In genomic region chr4:48541526-48542250, GRCm38 (mm10) we compare ENCODE assay signal across 8 mouse cellular contexts. TPM values are rescaled to one million over a fixed set of nuclear protein-coding genes. Genes with fewer than 3 reads are reported as not detected.
A peak's percentile ranks its signal among the peaks of the same experiment; 100 is the strongest.
DNase-seq lines count a peak whose midpoint lies in the region; ATAC-seq lines count a peak whose summit lies in the region.

No protein-coding gene starts in this region.

- no peaks in the 10 kb centered on the region for H3K36me3 ChIP-seq in kidney, embryonic 15.5 days
- H3K36me3 ChIP-seq in embryonic facial prominence, embryonic 13.5 days = no peaks in the 10 kb centered on the region
- H3K36me3 ChIP-seq in neural tube, embryonic 11.5 days (ENCODE audit: control insufficient read depth, insufficient read depth, low read length) = no peaks in the 10 kb centered on the region

- no peaks in the 10 kb centered on the region for H3K9me3 ChIP-seq in kidney, embryonic 15.5 days (replicated peaks)
- no peaks in the 10 kb centered on the region for H3K9me3 ChIP-seq in embryonic facial prominence, embryonic 13.5 days
- no peaks in the 10 kb centered on the region for H3K9me3 ChIP-seq in neural tube, embryonic 11.5 days (ENCODE audit: control insufficient read depth, low read length)

- H3K27ac ChIP-seq in kidney, embryonic 15.5 days = peak overlapping the region; percentile 93
- H3K27ac ChIP-seq in embryonic facial prominence, embryonic 13.5 days = peak overlapping the region; percentile 44; the same call in 1 of the 2 replicates
- H3K27ac ChIP-seq in neural tube, embryonic 11.5 days (ENCODE audit: low read depth, low read length) = no peak overlapping the region

- DNase-seq in kidney, adult 9 months = no peak
- DNase-seq in kidney, postnatal 14 days = peak; percentile 33
- DNase-seq in neural tube, embryonic 11.5 days (ENCODE audit: low spot score) = peak; percentile 39
- no peak for DNase-seq in right cerebral cortex, postnatal 14 days
- DNase-seq in right cerebral cortex, postnatal 36 days (ENCODE audit: low spot score in 2 of 2) = no peak
- DNase-seq in layer of hippocampus, adult 9-11 months = no peak

- no peak for ATAC-seq in kidney, embryonic 15.5 days (replicated peaks; ENCODE audit: low FRiP score)
- no peak for ATAC-seq in embryonic facial prominence, embryonic 13.5 days (ENCODE audit: insufficient number of reproducible peaks, insufficient read depth, low FRiP score, low TSS enrichment, low read depth)
- no peak for ATAC-seq in neural tube, embryonic 11.5 days (ENCODE audit: insufficient read depth, low FRiP score, low TSS enrichment)

- H3K4me2 ChIP-seq in kidney, embryonic 15.5 days = peak overlapping the region; percentile 81
- peak overlapping the region; percentile 78 for H3K4me2 ChIP-seq in embryonic facial prominence, embryonic 13.5 days
- H3K4me2 ChIP-seq in neural tube, embryonic 11.5 days (ENCODE audit: low read depth) = peak overlapping the region; percentile 79

- no peaks in the 10 kb centered on the region for H3K27me3 ChIP-seq in kidney, embryonic 15.5 days
- no peaks in the 10 kb centered on the region for H3K27me3 ChIP-seq in embryonic facial prominence, embryonic 13.5 days
- H3K27me3 ChIP-seq in neural tube, embryonic 11.5 days (ENCODE audit: control insufficient read depth, insufficient read depth, low read length) = no peaks in the 10 kb centered on the region

- peak overlapping the region; percentile 88 for H3K9ac ChIP-seq in kidney, embryonic 15.5 days
- peak overlapping the region; percentile 98 for H3K9ac ChIP-seq in embryonic facial prominence, embryonic 13.5 days
- H3K9ac ChIP-seq in neural tube, embryonic 11.5 days (ENCODE audit: low read length) = peak overlapping the region; percentile 99

- WGBS in kidney, embryonic 15.5 days = 4% methylated on average over 15 of the region's 15 CpGs
- WGBS in embryonic facial prominence, embryonic 13.5 days = 6% methylated on average over 15 of the region's 15 CpGs
- 4% methylated on average over 15 of the region's 15 CpGs for WGBS in neural tube, embryonic 11.5 days

- peak overlapping the region; percentile 70 for H3K4me3 ChIP-seq in kidney, embryonic 15.5 days (replicated peaks)
- peak overlapping the region; percentile 74 for H3K4me3 ChIP-seq in embryonic facial prominence, embryonic 13.5 days
- H3K4me3 ChIP-seq in neural tube, embryonic 11.5 days (ENCODE audit: low read depth, low read length) = peak overlapping the region; percentile 88

- H3K4me1 ChIP-seq in kidney, embryonic 15.5 days = peaks cover 50% of the 10 kb centered on the region
- peaks cover 51% of the 10 kb centered on the region for H3K4me1 ChIP-seq in embryonic facial prominence, embryonic 13.5 days
- H3K4me1 ChIP-seq in neural tube, embryonic 11.5 days (ENCODE audit: control insufficient read depth, insufficient read depth, low read length) = peaks cover 47% of the 10 kb centered on the region

RNA-seq across cellular contexts. Expression of gene Msantd3, which starts 2.0 kb away (rescaled TPM):
- 31.9 and 33.4 TPM in 2 replicates for polyA plus RNA-seq in kidney, embryonic 15.5 days (2015; fragmentation: Nextera tagmentation; extraction: Ambion mirVana)
- 34.9 and 43.3 TPM in 2 replicates for polyA plus RNA-seq in embryonic facial prominence, embryonic 13.5 days (2015; fragmentation: Nextera tagmentation; extraction: Ambion mirVana)
- 63.2 and 68.3 TPM in 2 replicates for polyA plus RNA-seq in neural tube, embryonic 11.5 days (2014; fragmentation: Nextera tagmentation; extraction: Ambion mirVana)

RNA-seq across cellular contexts. Expression of gene Tmeff1, which starts 43.3 kb away (rescaled TPM):
- polyA plus RNA-seq in kidney, embryonic 15.5 days (2015; fragmentation: Nextera tagmentation; extraction: Ambion mirVana) = 53.8 and 57.1 TPM in 2 replicates
- polyA plus RNA-seq in embryonic facial prominence, embryonic 13.5 days (2015; fragmentation: Nextera tagmentation; extraction: Ambion mirVana) = 59.5 and 66.1 TPM in 2 replicates
- 252 and 261 TPM in 2 replicates for polyA plus RNA-seq in neural tube, embryonic 11.5 days (2014; fragmentation: Nextera tagmentation; extraction: Ambion mirVana)

Comparison
In these comparisons a context has a peak if more than half of its experiments do, and no peak if none do; other contexts are left out.
1. DNase-seq: peak in kidney, postnatal 14 days (single experiment) and neural tube, embryonic 11.5 days (single experiment); none in kidney, adult 9 months (single experiment), right cerebral cortex, postnatal 14 days (single experiment), right cerebral cortex, postnatal 36 days (0 of 2) and layer of hippocampus, adult 9-11 months (single experiment).
2. Peak in every context shown above with its lines, with median percentiles within 50 percentile points of each other: H3K4me2 ChIP-seq, H3K4me3 ChIP-seq and H3K9ac ChIP-seq.